Mouse (Mus musculus): Measurements from ENCODE around the gene Cdk11b. TPM values are rescaled to one million over a fixed set of nuclear protein-coding genes. Genes with fewer than 3 reads are reported as not detected.

The Cdk11b gene
- polyA plus RNA-seq, 1 experiment from 2014 or later = 24.9 TPM

GRCm38 (mm10) chr4:155654456-155655298 lies 30.0 kb downstream of the Cdk11b start:
- H3K36me3 ChIP-seq (replicated peaks; ENCODE audit: insufficient read depth, low read length) = peaks cover 11% of the 10 kb centered on the region
- peak overlapping the region; percentile 54 for H3K4me2 ChIP-seq (ENCODE audit: low read depth, low read length)
- H3K27ac ChIP-seq (ENCODE audit: low read depth) = no peak overlapping the region
- H3K4me3 ChIP-seq (ENCODE audit: low read depth, low read length) = peak overlapping the region; percentile 27
- TF ChIP-seq EP300 (IDR thresholded peaks at IDR 0.05; ENCODE audit: low read depth) (no peak), CTCF (IDR thresholded peaks at IDR 0.05; ENCODE audit: low read depth) (no peak)
- ATAC-seq (peak; percentile 38), DNase-seq (peak; percentile 58)
- H3K9me3 ChIP-seq (ENCODE audit: low read length) = no peaks in the 10 kb centered on the region
- H3K4me1 ChIP-seq (ENCODE audit: insufficient read depth) = peaks cover 19% of the 10 kb centered on the region
- H3K9ac ChIP-seq (replicated peaks) = no peak overlapping the region
- H3K27me3 ChIP-seq (ENCODE audit: insufficient read depth, low read length) = peaks cover 45% of the 10 kb centered on the region
- 5% methylated on average over 47 of the region's 52 CpGs for WGBS (ENCODE audit: insufficient replicate concordance)

- no peak for TF ChIP-seq EP300 (IDR thresholded peaks at IDR 0.05; ENCODE audit: low read depth)
- 87% methylated on average over 13 of the region's 13 CpGs for WGBS (ENCODE audit: insufficient replicate concordance)
These were observed 31.6 kb downstream of the Cdk11b start for GRCm38 (mm10) chr4:155656214-155656751.

GRCm38 (mm10) chr4:155658961-155659360 lies 34.3 kb downstream of the Cdk11b start:
- TF ChIP-seq CTCF (IDR thresholded peaks at IDR 0.05; ENCODE audit: low read depth) = no peak
- TF ChIP-seq EP300 (IDR thresholded peaks at IDR 0.05; ENCODE audit: low read depth) = no peak
- no peaks in the 10 kb centered on the region for H3K36me3 ChIP-seq (replicated peaks; ENCODE audit: insufficient read depth, low read length)
- no peaks in the 10 kb centered on the region for H3K9me3 ChIP-seq (ENCODE audit: low read length)
- 82% methylated on average over 10 of the region's 10 CpGs for WGBS (ENCODE audit: insufficient replicate concordance)
- ATAC-seq (no peak), DNase-seq (no peak)
- H3K4me1 ChIP-seq (ENCODE audit: insufficient read depth) = peaks cover 10% of the 10 kb centered on the region; the same call in 1 of the 2 replicates
- no peak overlapping the region for H3K4me2 ChIP-seq (ENCODE audit: low read depth, low read length)
- peaks cover 17% of the 10 kb centered on the region for H3K27me3 ChIP-seq (ENCODE audit: insufficient read depth, low read length)
- no peak overlapping the region for H3K9ac ChIP-seq (replicated peaks)
- H3K4me3 ChIP-seq (ENCODE audit: low read depth, low read length) = no peak overlapping the region
- no peak overlapping the region for H3K27ac ChIP-seq (ENCODE audit: low read depth)

More at GRCm38 (mm10) chr4:155656214-155656751, 31.6 kb downstream of the Cdk11b start:
- Histone ChIP-seq H3K9ac (replicated peaks) (no peak overlapping the region), H3K36me3 (replicated peaks; ENCODE audit: insufficient read depth, low read length) (peaks cover 2% of the 10 kb centered on the region; the same call in 1 of the 2 replicates), H3K27me3 (ENCODE audit: insufficient read depth, low read length) (peaks cover 43% of the 10 kb centered on the region), H3K4me2 (ENCODE audit: low read depth, low read length) (no peak overlapping the region), H3K9me3 (ENCODE audit: low read length) (no peaks in the 10 kb centered on the region), H3K4me3 (ENCODE audit: low read depth, low read length) (no peak overlapping the region), H3K4me1 (ENCODE audit: insufficient read depth) (peaks cover 19% of the 10 kb centered on the region), H3K27ac (ENCODE audit: low read depth) (no peak overlapping the region)
- no peak for ATAC-seq
- DNase-seq = no peak

- WGBS (ENCODE audit: insufficient replicate concordance) = 80% methylated on average over 12 of the region's 12 CpGs
- H3K27me3 ChIP-seq (ENCODE audit: insufficient read depth, low read length) = no peaks in the 10 kb centered on the region
- no peaks in the 10 kb centered on the region for H3K4me1 ChIP-seq (ENCODE audit: insufficient read depth)
- H3K9ac ChIP-seq (replicated peaks) = no peak overlapping the region
- no peak overlapping the region for H3K4me2 ChIP-seq (ENCODE audit: low read depth, low read length)
- TF ChIP-seq EP300 (IDR thresholded peaks at IDR 0.05; ENCODE audit: low read depth) (no peak), CTCF (IDR thresholded peaks at IDR 0.05; ENCODE audit: low read depth) (no peak)
- no peak overlapping the region for H3K4me3 ChIP-seq (ENCODE audit: low read depth, low read length)
- 0 out of 2 replicates have a peak, but pooled peaks cover 5% of the 10 kb centered on the region for H3K36me3 ChIP-seq (replicated peaks; ENCODE audit: insufficient read depth, low read length)
- ATAC-seq (peak; percentile 53; the same call in 1 of the 2 replicates), DNase-seq (no peak)
- H3K27ac ChIP-seq (ENCODE audit: low read depth) = no peak overlapping the region
- H3K9me3 ChIP-seq (ENCODE audit: low read length) = no peaks in the 10 kb centered on the region
These were observed 36.0 kb downstream of the Cdk11b start for GRCm38 (mm10) chr4:155660641-155661040.

- 0 out of 2 replicates have a peak, but pooled peaks cover 5% of the 10 kb centered on the region for H3K36me3 ChIP-seq (replicated peaks; ENCODE audit: insufficient read depth, low read length)
- no peak overlapping the region for H3K4me2 ChIP-seq (ENCODE audit: low read depth, low read length)
- no peaks in the 10 kb centered on the region for H3K27me3 ChIP-seq (ENCODE audit: insufficient read depth, low read length)
- H3K9ac ChIP-seq (replicated peaks) = no peak overlapping the region
- peaks cover 9% of the 10 kb centered on the region for H3K4me1 ChIP-seq (ENCODE audit: insufficient read depth)
- DNase-seq (no peak), ATAC-seq (no peak)
- TF ChIP-seq EP300 (IDR thresholded peaks at IDR 0.05; ENCODE audit: low read depth) (no peak), CTCF (IDR thresholded peaks at IDR 0.05; ENCODE audit: low read depth) (no peak)
- no peak overlapping the region; the same call in 1 of the 2 replicates for H3K27ac ChIP-seq (ENCODE audit: low read depth)
- H3K9me3 ChIP-seq (ENCODE audit: low read length) = no peaks in the 10 kb centered on the region
- no peak overlapping the region for H3K4me3 ChIP-seq (ENCODE audit: low read depth, low read length)
These were observed 42.2 kb downstream of the Cdk11b start for GRCm38 (mm10) chr4:155666903-155667302.

All from liver, postnatal 0 days (tissue).